Comparison of ENCODE assay signal across 8 mouse cellular contexts in genomic region chr6:48446256-48446655, GRCm38 (mm10). TPM values are rescaled to one million over a fixed set of nuclear protein-coding genes. Genes with fewer than 3 reads are reported as not detected.
DNase-seq lines count a peak whose midpoint lies in the region; ATAC-seq and TF ChIP-seq lines count a peak whose summit lies in the region.

No protein-coding gene starts in this region.

- WGBS in heart, embryonic 15.5 days = 35% methylated on average over 3 of the region's 3 CpGs
- 30% methylated on average over 3 of the region's 3 CpGs for WGBS in limb, embryonic 14.5 days
- WGBS in stomach, embryonic 16.5 days = 40% methylated on average over 3 of the region's 3 CpGs

- peaks cover 12% of the 10 kb centered on the region for H3K36me3 ChIP-seq in megakaryocyte, embryonic 14.5 days (replicated peaks; ENCODE audit: low read length)
- peaks cover 14% of the 10 kb centered on the region for H3K36me3 ChIP-seq in heart, embryonic 15.5 days
- peaks cover 15% of the 10 kb centered on the region for H3K36me3 ChIP-seq in limb, embryonic 14.5 days (ENCODE audit: control insufficient read depth, insufficient read depth, low read length)
- H3K36me3 ChIP-seq in stomach, embryonic 16.5 days (ENCODE audit: control insufficient read depth, insufficient read depth, low read length) = peaks cover 12% of the 10 kb centered on the region

- H3K9ac ChIP-seq in heart, embryonic 15.5 days = peak overlapping the region; percentile 90; the same call in 1 of the 2 replicates
- H3K9ac ChIP-seq in limb, embryonic 14.5 days (ENCODE audit: low read depth, low read length, severe bottlenecking) = peak overlapping the region; percentile 89
- H3K9ac ChIP-seq in stomach, embryonic 16.5 days (ENCODE audit: low read length) = peak overlapping the region; percentile 99

- H3K27ac ChIP-seq in heart, embryonic 15.5 days = peak overlapping the region; percentile 94
- H3K27ac ChIP-seq in limb, embryonic 14.5 days (replicated peaks; ENCODE audit: low read depth, low read length) = peak overlapping the region; percentile 91; the same call in 1 of the 2 replicates
- peak overlapping the region; percentile 98 for H3K27ac ChIP-seq in stomach, embryonic 16.5 days (ENCODE audit: low read length)

- no peak for TF ChIP-seq POLR2A in limb, embryonic 14.5 days (IDR thresholded peaks at IDR 0.05; ENCODE audit: borderline replicate concordance, extremely low read depth, insufficient read depth, insufficient read length)

- peak overlapping the region; percentile 90 for H3K4me3 ChIP-seq in megakaryocyte, embryonic 14.5 days (replicated peaks)
- H3K4me3 ChIP-seq in heart, embryonic 15.5 days = peak overlapping the region; percentile 92
- peak overlapping the region; percentile 89 for H3K4me3 ChIP-seq in limb, embryonic 14.5 days (replicated peaks; ENCODE audit: low read length)
- peak overlapping the region; percentile 96 for H3K4me3 ChIP-seq in stomach, embryonic 16.5 days (replicated peaks; ENCODE audit: low read length)

- H3K27me3 ChIP-seq in megakaryocyte, embryonic 14.5 days (replicated peaks) = peaks cover 91% of the 10 kb centered on the region
- H3K27me3 ChIP-seq in heart, embryonic 15.5 days = no peaks in the 10 kb centered on the region
- no peaks in the 10 kb centered on the region for H3K27me3 ChIP-seq in limb, embryonic 14.5 days (ENCODE audit: control insufficient read depth, insufficient read depth, low read length)
- no peaks in the 10 kb centered on the region for H3K27me3 ChIP-seq in stomach, embryonic 16.5 days (ENCODE audit: control insufficient read depth, insufficient read depth, low read length)

- DNase-seq in limb, embryonic 14.5 days (ENCODE audit: low spot score) = no peak
- no peak for DNase-seq in left cerebral cortex, adult 11 months (ENCODE audit: low spot score)
- DNase-seq in testis, postnatal 14 days (ENCODE audit: low spot score) = no peak
- no peak for DNase-seq in c-Kit-positive CD71-positive TER-119-positive erythroid progenitor cells, embryonic 14.5 days (ENCODE audit: low spot score)

- no peak for ATAC-seq in megakaryocyte, adult 5-6 weeks (ENCODE audit: poor library complexity, severe bottlenecking)
- ATAC-seq in heart, embryonic 15.5 days (replicated peaks; ENCODE audit: insufficient number of reproducible peaks, insufficient read depth, low FRiP score, low read depth) = no peak
- no peak for ATAC-seq in limb, embryonic 14.5 days (ENCODE audit: low FRiP score, low read depth)
- ATAC-seq in stomach, embryonic 16.5 days (ENCODE audit: insufficient read depth, low FRiP score) = no peak

- peaks cover 25% of the 10 kb centered on the region for H3K4me1 ChIP-seq in megakaryocyte, embryonic 14.5 days
- peaks cover 21% of the 10 kb centered on the region for H3K4me1 ChIP-seq in heart, embryonic 15.5 days (replicated peaks)
- H3K4me1 ChIP-seq in limb, embryonic 14.5 days (ENCODE audit: control insufficient read depth, insufficient read depth, low read length) = peaks cover 22% of the 10 kb centered on the region
- peaks cover 18% of the 10 kb centered on the region for H3K4me1 ChIP-seq in stomach, embryonic 16.5 days (ENCODE audit: control insufficient read depth, insufficient read depth, low read length)

- peaks cover 23% of the 10 kb centered on the region for H3K9me3 ChIP-seq in megakaryocyte, embryonic 14.5 days
- H3K9me3 ChIP-seq in heart, embryonic 15.5 days (replicated peaks) = no peaks in the 10 kb centered on the region
- no peaks in the 10 kb centered on the region for H3K9me3 ChIP-seq in limb, embryonic 14.5 days (ENCODE audit: control insufficient read depth, low read length)
- no peaks in the 10 kb centered on the region for H3K9me3 ChIP-seq in stomach, embryonic 16.5 days (replicated peaks; ENCODE audit: control insufficient read depth, low read length)

- peak overlapping the region; percentile 98 for H3K4me2 ChIP-seq in heart, embryonic 15.5 days
- H3K4me2 ChIP-seq in limb, embryonic 14.5 days (replicated peaks; ENCODE audit: low read depth, low read length, severe bottlenecking) = peak overlapping the region; percentile 74
- peak overlapping the region; percentile 78 for H3K4me2 ChIP-seq in stomach, embryonic 16.5 days (ENCODE audit: low read depth, low read length)

RNA-seq across cellular contexts. Expression of gene Zfp467, which starts 0.6 kb away (rescaled TPM):
- 1.2 and 13.4 TPM in 2 replicates for polyA plus RNA-seq in megakaryocyte, embryonic 14.5 days (2012; ENCODE audit: insufficient read depth, low replicate concordance)
- total RNA-seq in megakaryocyte, adult 5-6 weeks (2015) = 23.7 and 28.7 TPM in 2 replicates
- total RNA-seq in megakaryocyte, adult 5-6 weeks (2017) = 7.4 and 9.0 TPM in 2 replicates
- 18.5 and 20.4 TPM in 2 replicates for polyA plus RNA-seq in heart, embryonic 15.5 days (2015; fragmentation: Nextera tagmentation; extraction: Ambion mirVana)
- polyA plus RNA-seq in limb, embryonic 14.5 days (2012; rRNA removed) = 43.5 and 62.1 TPM in 2 replicates
- polyA plus RNA-seq in limb, embryonic 14.5 days (2014; fragmentation: Nextera tagmentation; extraction: Ambion mirVana) = 29.3 TPM in 2 replicates
- 24.1 and 24.4 TPM in 2 replicates for polyA plus RNA-seq in stomach, embryonic 16.5 days (2015; fragmentation: Nextera tagmentation; extraction: Ambion mirVana)

RNA-seq across cellular contexts. Expression of gene Sspo, which starts 1.8 kb away (rescaled TPM):
- not detected in 2 replicates for polyA plus RNA-seq in megakaryocyte, embryonic 14.5 days (2012; ENCODE audit: insufficient read depth, low replicate concordance)
- total RNA-seq in megakaryocyte, adult 5-6 weeks (2015) = 0.02 TPM in 1 of 2 replicates, not detected in the other
- not detected in 2 replicates for total RNA-seq in megakaryocyte, adult 5-6 weeks (2017)
- polyA plus RNA-seq in heart, embryonic 15.5 days (2015; fragmentation: Nextera tagmentation; extraction: Ambion mirVana) = 0.16 and 0.51 TPM in 2 replicates
- 1.2 and 1.9 TPM in 2 replicates for polyA plus RNA-seq in limb, embryonic 14.5 days (2012; rRNA removed)
- polyA plus RNA-seq in limb, embryonic 14.5 days (2014; fragmentation: Nextera tagmentation; extraction: Ambion mirVana) = 0.07 and 0.17 TPM in 2 replicates
- 0.14 and 0.89 TPM in 2 replicates for polyA plus RNA-seq in stomach, embryonic 16.5 days (2015; fragmentation: Nextera tagmentation; extraction: Ambion mirVana)

RNA-seq across cellular contexts. Expression of gene Krba1, which starts 50.9 kb away (rescaled TPM):
- polyA plus RNA-seq in megakaryocyte, embryonic 14.5 days (2012; ENCODE audit: insufficient read depth, low replicate concordance) = 0.88 and 1.0 TPM in 2 replicates
- total RNA-seq in megakaryocyte, adult 5-6 weeks (2015) = 0.67 and 1.1 TPM in 2 replicates
- 1.2 and 1.9 TPM in 2 replicates for total RNA-seq in megakaryocyte, adult 5-6 weeks (2017)
- polyA plus RNA-seq in heart, embryonic 15.5 days (2015; fragmentation: Nextera tagmentation; extraction: Ambion mirVana) = 15.4 and 18.6 TPM in 2 replicates
- polyA plus RNA-seq in limb, embryonic 14.5 days (2012; rRNA removed) = 39.1 and 50.4 TPM in 2 replicates
- 22.1 and 24.6 TPM in 2 replicates for polyA plus RNA-seq in limb, embryonic 14.5 days (2014; fragmentation: Nextera tagmentation; extraction: Ambion mirVana)
- 16.2 and 16.8 TPM in 2 replicates for polyA plus RNA-seq in stomach, embryonic 16.5 days (2015; fragmentation: Nextera tagmentation; extraction: Ambion mirVana)
